Comparison of ENCODE assay signal across 8 mouse cellular contexts in genomic region chr11:8569232-8570028, GRCm38 (mm10).
DNase-seq lines count a peak whose midpoint lies in the region; ATAC-seq and TF ChIP-seq lines count a peak whose summit lies in the region.
"Had no signal": no experiment of that assay in that cellular context is flagged by ENCODE, and none has a peak within 500 bp of the region (broad histone marks: within the 10 kb centered on the region; RNA-seq: fewer than 3 reads in every experiment).

No protein-coding gene starts in this region.

- H3K4me1 ChIP-seq in intestine, embryonic 16.5 days (ENCODE audit: control insufficient read depth, insufficient read depth, low read length) = peaks cover 11% of the 10 kb centered on the region

- POLR2A ChIA-PET in Patski (lab: Charles Lee) = interaction anchor here (0.6 to 1.1 kb wide), 3 partner anchors 28 to 73 kb away, joined by 3 to 5 read pairs (median 4); no protein-coding TSS in a partner anchor

- WGBS in intestine, embryonic 16.5 days = 40% methylated on average over 7 of the region's 7 CpGs
- WGBS in macrophage (ENCODE audit: missing documents) = 65% methylated on average over 7 of the region's 7 CpGs

- no peak for TF ChIP-seq CTCF in Patski (IDR thresholded peaks at IDR 0.05)
- TF ChIP-seq CTCF in brain, embryonic 14.5 days (IDR thresholded peaks at IDR 0.05; ENCODE audit: borderline replicate concordance, extremely low read depth, insufficient read depth, insufficient read length) = no peak

- TF ChIP-seq POLR2A in brain, embryonic 14.5 days (IDR thresholded peaks at IDR 0.05; ENCODE audit: borderline replicate concordance, extremely low read depth, insufficient read depth, insufficient read length, poor library complexity, severe bottlenecking) = no peak

- ATAC-seq in Patski = peak; percentile 88
- ATAC-seq in intestine, embryonic 16.5 days = peak; percentile 82

- no peaks in the 10 kb centered on the region for H3K27me3 ChIP-seq in Patski
- H3K27me3 ChIP-seq in intestine, embryonic 16.5 days (replicated peaks; ENCODE audit: control insufficient read depth, insufficient read depth, low read length) = no peaks in the 10 kb centered on the region
- H3K27me3 ChIP-seq: hindbrain, embryonic 15.5 days had no signal

- no peak overlapping the region for H3K4me2 ChIP-seq in intestine, embryonic 16.5 days (ENCODE audit: low read depth, low read length)
- H3K4me2 ChIP-seq: hindbrain, embryonic 15.5 days had no signal

- CTCF ChIA-PET in Patski (lab: Charles Lee) = interaction anchor here (0.7 to 3.1 kb wide), 5 partner anchors 17 to 261 kb away, joined by 3 to 16 read pairs (median 3); no protein-coding TSS in a partner anchor

- H3K9me3 ChIP-seq in intestine, embryonic 16.5 days (ENCODE audit: control insufficient read depth, low read length) = no peaks in the 10 kb centered on the region
- H3K9me3 ChIP-seq: hindbrain, embryonic 15.5 days had no signal

- intact Hi-C loops in left cerebral cortex, postnatal 4 days (cut with DNase I) = no loop called here
- intact Hi-C loops in heart, postnatal 36 days (cut with DNase I) = no loop called here

- no peak overlapping the region for H3K4me3 ChIP-seq in intestine, embryonic 16.5 days (ENCODE audit: low read length)
- no peak overlapping the region for H3K4me3 ChIP-seq in macrophage (ENCODE audit: inconsistent target)
- H3K4me3 ChIP-seq: hindbrain, embryonic 15.5 days had no signal

- peak overlapping the region; percentile 38; the same call in 1 of the 2 replicates for H3K27ac ChIP-seq in intestine, embryonic 16.5 days (ENCODE audit: low read length)
- 0 out of 2 replicates have a peak overlapping the region, but pooled peaks have one; percentile 5 for H3K27ac ChIP-seq in macrophage
- H3K27ac ChIP-seq: hindbrain, embryonic 15.5 days had no signal

- H3K9ac ChIP-seq in intestine, embryonic 16.5 days (ENCODE audit: low read depth, low read length) = no peak overlapping the region
- H3K9ac ChIP-seq: hindbrain, embryonic 15.5 days had no signal

- H3K36me3 ChIP-seq in intestine, embryonic 16.5 days (ENCODE audit: control insufficient read depth, insufficient read depth, low read length) = peaks cover 5% of the 10 kb centered on the region
- H3K36me3 ChIP-seq in macrophage (ENCODE audit: inconsistent target) = peaks cover 12% of the 10 kb centered on the region; the same call in 1 of the 2 replicates
- H3K36me3 ChIP-seq: hindbrain, embryonic 15.5 days had no signal

- H3K79me2 ChIP-seq in macrophage (ENCODE audit: inconsistent target) = peaks cover 91% of the 10 kb centered on the region

- DNase-seq in Patski (ENCODE audit: low read depth, low spot score) = peak; percentile 84
- DNase-seq in brain, embryonic 14.5 days (ENCODE audit: low read depth) = peak; percentile 47
- no peak for DNase-seq in left cerebral cortex, postnatal 4 days
- DNase-seq in heart, adult 8-10 months (ENCODE audit: low spot score) = no peak
- DNase-seq in heart, postnatal 36 days = no peak

- in situ Hi-C loops in Patski (cut with MboI; ENCODE audit: low pct_unique_long_range_greater_than_20kb) = no loop called here

Comparison
In these comparisons a context has a peak if more than half of its experiments do, and no peak if none do; other contexts are left out.
1. DNase-seq: peak in Patski (single experiment) and brain, embryonic 14.5 days (single experiment); none in left cerebral cortex, postnatal 4 days (single experiment), heart, adult 8-10 months (single experiment) and heart, postnatal 36 days (0 of 2).